Mouse (Mus musculus) CH12.LX (cell line): ENCODE measurements at regions not wholly inside any gene's neighbourhood (a gene's known extent, or its start where the extent isn't known, plus 50 kb on each side); places are given as distances from the start of the nearest gene placed in this dataset.

Source experiments
- DNase-seq: peaks from one replicate; pipeline ENCODE4 v3.0.0-alpha.2; 2013; ENCODE audit errors: extremely low read depth
- H3K27ac ChIP-seq: 2 replicates; pipeline ENCODE4 v1.5.1; 2012; ENCODE audit warnings: low read depth, mild to moderate bottlenecking, control low read depth, moderate library complexity; ENCODE audit not compliant: insufficient read depth
- H3K27me3 ChIP-seq: replicated peaks from 2 replicates; pipeline ENCODE3; 2012; ENCODE audit warnings: inconsistent platforms
- H3K36me3 ChIP-seq, 2 experiments: replicated peaks in 1 of 2; 2 replicates each; pipeline versions ENCODE3 to v1.6.1; 2012; ENCODE audit warnings: inconsistent platforms in 1 of 2, low read length in 1 of 2, mild to moderate bottlenecking in 1 of 2, mixed read lengths in 1 of 2, moderate library complexity in 1 of 2; ENCODE audit not compliant: control insufficient read depth in 1 of 2, insufficient read depth in 1 of 2
- H3K4me1 ChIP-seq, 2 experiments: 2 replicates each; pipeline ENCODE4 v1.6.1; 2012; ENCODE audit warnings: inconsistent platforms in 1 of 2, moderate library complexity in 1 of 2; ENCODE audit not compliant: insufficient read depth in 2 of 2, control insufficient read depth in 1 of 2
- H3K4me2 ChIP-seq: 2 replicates; pipeline ENCODE4 v1.6.1; 2012; ENCODE audit warnings: low read depth, mild to moderate bottlenecking, control low read depth; ENCODE audit not compliant: poor library complexity, insufficient read depth, severe bottlenecking
- H3K4me3 ChIP-seq, 3 experiments: fragments of 150-350 bp in 1 of 3; sonication (generic) in 1 of 3; replicated peaks in 1 of 3; 2 replicates each; pipeline versions ENCODE3 to v1.5.1; 2011 to 2012; ENCODE audit warnings: low read depth in 2 of 3, low read length in 2 of 3, mild to moderate bottlenecking in 2 of 3, moderate library complexity in 2 of 3, control low read depth in 1 of 3, improper control_type of control experiment in 1 of 3, inconsistent platforms in 1 of 3, mixed read lengths in 1 of 3; ENCODE audit not compliant: poor library complexity in 1 of 3
- H3K79me2 ChIP-seq: replicated peaks from 2 replicates; pipeline ENCODE4 v1.6.1; 2012; ENCODE audit warnings: mild to moderate bottlenecking, moderate library complexity; ENCODE audit not compliant: control insufficient read depth, poor library complexity, insufficient read depth, severe bottlenecking; ENCODE audit errors: extremely low read depth
- H3K9ac ChIP-seq: 2 replicates; pipeline ENCODE4 v1.6.1; 2012; ENCODE audit warnings: low read depth, mild to moderate bottlenecking, control low read depth, moderate library complexity; ENCODE audit not compliant: insufficient read depth
- H3K9me3 ChIP-seq: replicated peaks from 2 replicates; pipeline ENCODE3; 2012; ENCODE audit warnings: low read length, inconsistent platforms, mixed read lengths
- BHLHE40 ChIP-seq: IDR thresholded peaks from 2 replicates; pipeline ENCODE4 v1.6.1; 2011; ENCODE audit warnings: mild to moderate bottlenecking, low read depth, low read length, improper control_type of control experiment
- CHD1 ChIP-seq: IDR thresholded peaks from 2 replicates; pipeline ENCODE4 v1.6.1; 2012; ENCODE audit warnings: low read depth, low read length, improper control_type of control experiment, inconsistent platforms
- CTCF ChIP-seq, 2 experiments: IDR thresholded peaks in 1 of 2; conservative IDR thresholded peaks in 1 of 2; 2 replicates each; pipeline ENCODE4 v1.5.1; 2011 to 2012; ENCODE audit warnings: low read depth in 2 of 2, low read length in 2 of 2, improper control_type of control experiment in 1 of 2, inconsistent platforms in 1 of 2, mild to moderate bottlenecking in 1 of 2, moderate library complexity in 1 of 2
- E2F4 ChIP-seq: IDR thresholded peaks from 2 replicates; pipeline ENCODE4 v1.6.1; 2011; ENCODE audit warnings: low read depth, low read length, improper control_type of control experiment; ENCODE audit not compliant: insufficient replicate concordance
- ELF1 ChIP-seq: IDR thresholded peaks from 2 replicates; pipeline ENCODE4 v1.6.1; 2014; ENCODE audit warnings: low read depth, mild to moderate bottlenecking, inconsistent platforms, low read length, improper control_type of control experiment
- GABPA ChIP-seq: IDR thresholded peaks from 2 replicates; pipeline ENCODE4 v1.6.1; 2012; ENCODE audit warnings: low read depth, low read length, improper control_type of control experiment, inconsistent platforms; ENCODE audit not compliant: insufficient replicate concordance
- HCFC1 ChIP-seq: IDR thresholded peaks from 2 replicates; pipeline ENCODE4 v1.6.1; 2012; ENCODE audit warnings: low read depth, mild to moderate bottlenecking, inconsistent platforms, low read length, improper control_type of control experiment
- IRF4 ChIP-seq: IDR thresholded peaks from 2 replicates; pipeline ENCODE4 v1.6.1; 2014; ENCODE audit warnings: low read depth, mild to moderate bottlenecking, inconsistent platforms, low read length, improper control_type of control experiment
- JUND ChIP-seq: conservative IDR thresholded peaks from 2 replicates; pipeline ENCODE4 v1.6.1; 2011; ENCODE audit warnings: low read depth, low read length, improper control_type of control experiment
- MAFK ChIP-seq: IDR thresholded peaks from 2 replicates; pipeline ENCODE4 v1.6.1; 2011; ENCODE audit warnings: low read length, improper control_type of control experiment; ENCODE audit not compliant: insufficient replicate concordance
- MAX ChIP-seq: IDR thresholded peaks from 2 replicates; pipeline ENCODE4 v1.6.1; 2011; ENCODE audit warnings: low read length, improper control_type of control experiment
- MAZ ChIP-seq: IDR thresholded peaks from 2 replicates; pipeline ENCODE4 v1.6.1; 2012; ENCODE audit warnings: low read depth, mild to moderate bottlenecking, inconsistent platforms, low read length, improper control_type of control experiment, moderate library complexity
- MYC ChIP-seq: IDR thresholded peaks from 2 replicates; pipeline ENCODE4 v1.6.1; 2011; ENCODE audit warnings: low read depth, mild to moderate bottlenecking, improper control_type of control experiment, low read length
- NELFE ChIP-seq: IDR thresholded peaks from 2 replicates; pipeline ENCODE4 v1.6.1; 2011; ENCODE audit warnings: low read depth, low read length, improper control_type of control experiment
- NRF1 ChIP-seq: IDR thresholded peaks from 2 replicates; pipeline ENCODE4 v1.6.1; 2014; ENCODE audit warnings: low read depth, mild to moderate bottlenecking, inconsistent platforms, low read length, improper control_type of control experiment, moderate library complexity
- POLR2A ChIP-seq: IDR thresholded peaks from 2 replicates; pipeline ENCODE4 v1.6.1; 2011; ENCODE audit warnings: low read depth, mild to moderate bottlenecking, improper control_type of control experiment, low read length
- POLR2AphosphoS2 ChIP-seq: IDR thresholded peaks from 2 replicates; pipeline ENCODE4 v1.6.1; 2011; ENCODE audit warnings: low read depth, low read length, improper control_type of control experiment
- RAD21 ChIP-seq: IDR thresholded peaks from 2 replicates; pipeline ENCODE4 v1.6.1; 2011; ENCODE audit warnings: low read depth, mild to moderate bottlenecking, low read length, improper control_type of control experiment, moderate library complexity
- RCOR1 ChIP-seq: conservative IDR thresholded peaks from 2 replicates; pipeline ENCODE4 v1.6.1; 2012; ENCODE audit warnings: low read depth, mild to moderate bottlenecking, inconsistent platforms, low read length, improper control_type of control experiment
- SMC3 ChIP-seq: IDR thresholded peaks from 2 replicates; pipeline ENCODE4 v1.6.1; 2011; ENCODE audit warnings: low read depth, low read length, improper control_type of control experiment
- TBP ChIP-seq: conservative IDR thresholded peaks from 2 replicates; pipeline ENCODE4 v1.6.1; 2011; ENCODE audit warnings: low read depth, low read length, improper control_type of control experiment
- TCF12 ChIP-seq: IDR thresholded peaks from 2 replicates; pipeline ENCODE4 v1.6.1; 2014; ENCODE audit warnings: low read depth, mild to moderate bottlenecking, inconsistent platforms, low read length, improper control_type of control experiment
- ZC3H11A ChIP-seq: IDR thresholded peaks from 2 replicates; pipeline ENCODE4 v1.6.1; 2012; ENCODE audit warnings: low read depth, mild to moderate bottlenecking, inconsistent platforms, low read length, improper control_type of control experiment
- ZMIZ1 ChIP-seq: IDR thresholded peaks from 2 replicates; pipeline ENCODE4 v1.6.1; 2012; ENCODE audit warnings: low read depth, mild to moderate bottlenecking, inconsistent platforms, low read length, improper control_type of control experiment
- ZNF384 ChIP-seq: IDR thresholded peaks from 2 replicates; pipeline ENCODE4 v1.6.1; 2012; ENCODE audit warnings: low read depth, low read length, improper control_type of control experiment, inconsistent platforms
- dilution Hi-C: fragments of 300-500 bp; cut with MboI; formaldehyde crosslinking; loops from 2 replicates; pipeline ENCODE4 v1.14.3; 2020; ENCODE audit warnings: low sequenced_read_pairs; ENCODE audit not compliant: extremely low pct_unique_long_range_greater_than_20kb, extremely low pct_ligation_motif_present
- in situ Hi-C: fragments of 300-500 bp; cut with MboI; formaldehyde crosslinking; loops from 3 replicates; pipeline ENCODE4 v1.14.3; 2019; ENCODE audit warnings: low sequenced_read_pairs, low pct_ligation_motif_present, low pct_unique_long_range_greater_than_20kb, mixed read lengths

GRCm38 (mm10) chr16:56392843-56393242 lies 84.8 kb upstream of the Abi3bp start:
- in situ Hi-C loops = no loop called here
- Histone ChIP-seq H3K4me3 (no peak overlapping the region), H3K27me3 (no peaks in the 10 kb centered on the region), H3K9me3 (no peaks in the 10 kb centered on the region), H3K9ac (no peak overlapping the region), H3K79me2 (no peaks in the 10 kb centered on the region), H3K27ac (no peak overlapping the region), H3K4me1 (peaks cover 2 to 9% of the 10 kb centered on the region in 2 experiments; a peak in 2 of 4 replicates), H3K36me3 (no peaks in the 10 kb centered on the region), H3K4me2 (no peak overlapping the region)
- dilution Hi-C loops = no loop called here
- DNase-seq = no peak
- TF ChIP-seq JUND (no peak), POLR2AphosphoS2 (no peak), NELFE (no peak), MYC (no peak), MAX (no peak), NRF1 (no peak), TCF12 (no peak), E2F4 (no peak), HCFC1 (no peak), RAD21 (no peak), CHD1 (no peak)
- TF ChIP-seq, all 38 proteins: peak for 0

DNA sequence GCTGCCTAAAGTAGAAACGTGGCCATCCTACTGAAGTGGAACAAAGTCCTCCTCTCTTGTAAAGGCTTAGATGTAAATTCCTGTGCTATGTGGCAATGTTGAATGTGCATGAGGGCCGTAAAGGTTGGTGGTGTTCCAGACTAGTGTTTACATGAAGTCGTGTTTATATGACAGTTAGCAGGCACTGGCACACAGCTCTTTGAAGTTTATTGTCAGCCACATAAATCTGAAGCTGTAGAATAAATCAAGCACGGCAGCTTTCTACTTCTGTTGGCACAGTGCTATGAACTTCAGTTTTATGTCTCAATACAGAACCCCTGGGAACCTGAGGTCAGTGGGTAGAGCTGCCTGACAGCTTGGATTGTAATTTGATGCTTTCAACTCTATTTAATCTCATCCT lies 81.1 kb upstream of the Abi3bp start:
- no peaks in the 10 kb centered on the region for H3K27me3 ChIP-seq
- H3K27ac ChIP-seq = no peak overlapping the region
- dilution Hi-C loops = no loop called here
- H3K4me2 ChIP-seq = no peak overlapping the region
- in situ Hi-C loops = no loop called here
- H3K36me3 ChIP-seq = no peaks in the 10 kb centered on the region
- H3K4me1 ChIP-seq = peaks cover 2 to 9% of the 10 kb centered on the region in 2 experiments; a peak in 2 of 4 replicates
- H3K79me2 ChIP-seq = no peaks in the 10 kb centered on the region
- no peak overlapping the region for H3K9ac ChIP-seq
- DNase-seq = no peak
- H3K4me3 ChIP-seq = no peak overlapping the region
- TF ChIP-seq E2F4 (no peak), RCOR1 (no peak), MYC (no peak), RAD21 (no peak), ZMIZ1 (no peak), NRF1 (no peak), MAFK (no peak), ZC3H11A (no peak), SMC3 (no peak), GABPA (no peak), IRF4 (no peak), JUND (no peak), CTCF (conservative IDR thresholded peaks at IDR 0.05 in 1 of 2, IDR thresholded peaks at IDR 0.05 in 1 of 2; ENCODE audit: low read depth in 2 of 2, low read length in 2 of 2) (no peak), NELFE (no peak), MAZ (no peak), POLR2A (no peak), TBP (no peak), ELF1 (no peak), BHLHE40 (no peak), ZNF384 (no peak)
- H3K9me3 ChIP-seq = no peaks in the 10 kb centered on the region
